Mouse (Mus musculus) testis, adult 2 months (tissue): ENCODE measurements around the gene Etv4. TPM values are rescaled to one million over a fixed set of nuclear protein-coding genes. Genes with fewer than 3 reads are reported as not detected.

Source experiments
- H3K27ac ChIP-seq: fragments of 200-500 bp; 2 replicates; pipeline ENCODE4 v1.5.1; 2012; ENCODE audit warnings: low read depth, low read length; ENCODE audit not compliant: control insufficient read depth, insufficient read depth
- H3K27me3 ChIP-seq: fragments of 200-500 bp; 2 replicates; pipeline ENCODE4 v1.6.1; 2012; ENCODE audit warnings: mild to moderate bottlenecking, low read length, moderate library complexity; ENCODE audit not compliant: control insufficient read depth, insufficient read depth
- H3K36me3 ChIP-seq: fragments of 200-500 bp; 2 replicates; pipeline ENCODE4 v1.6.1; 2012; ENCODE audit warnings: mild to moderate bottlenecking, low read length; ENCODE audit not compliant: control insufficient read depth, insufficient read depth
- H3K4me1 ChIP-seq: fragments of 200-500 bp; 2 replicates; pipeline ENCODE4 v1.6.1; 2012; ENCODE audit warnings: low read length; ENCODE audit not compliant: control insufficient read depth, insufficient read depth
- H3K4me3 ChIP-seq: fragments of 200-500 bp; 2 replicates; pipeline ENCODE4 v1.5.1; 2012; ENCODE audit warnings: low read depth, mild to moderate bottlenecking, low read length, moderate library complexity, mixed read lengths; ENCODE audit not compliant: control insufficient read depth
- CTCF ChIP-seq: fragments of 200-500 bp; IDR thresholded peaks from 2 replicates; pipeline ENCODE4 v1.5.1; 2012; ENCODE audit warnings: low read depth, mild to moderate bottlenecking, inconsistent platforms, low read length, moderate library complexity; ENCODE audit not compliant: control insufficient read depth, insufficient read depth, insufficient replicate concordance
- POLR2A ChIP-seq: fragments of 200-500 bp; IDR thresholded peaks from 2 replicates; pipeline ENCODE4 v1.6.1; 2012; ENCODE audit warnings: low read depth, mild to moderate bottlenecking, inconsistent platforms, low read length, moderate library complexity; ENCODE audit not compliant: control insufficient read depth
- polyA plus RNA-seq: library from polyadenylated mRNA; depleted of rRNA; stranded (reverse); fragments of >200 nt; gene quantifications from 2 replicates; pipeline ENCODE4 v1.2.3, GENCODE M21; 2012

The Etv4 gene
- polyA plus RNA-seq, 1 experiment = 0.53 TPM

GRCm38 (mm10) chr11:101805113-101805704, 20.0 kb upstream of the Etv4 start:
- TF ChIP-seq CTCF (no peak), POLR2A (no peak)
- Histone ChIP-seq H3K4me1 (peaks cover 7% of the 10 kb centered on the region), H3K27me3 (no peaks in the 10 kb centered on the region), H3K4me3 (no peak overlapping the region), H3K27ac (no peak overlapping the region), H3K36me3 (no peaks in the 10 kb centered on the region)

- H3K4me1 ChIP-seq = peaks cover 6% of the 10 kb centered on the region
- H3K27me3 ChIP-seq = no peaks in the 10 kb centered on the region
- H3K36me3 ChIP-seq = no peaks in the 10 kb centered on the region
- no peak overlapping the region for H3K27ac ChIP-seq
- H3K4me3 ChIP-seq = no peak overlapping the region
- no peak for TF ChIP-seq CTCF
- no peak for TF ChIP-seq POLR2A
These were observed 16.2 kb upstream of the Etv4 start for GRCm38 (mm10) chr11:101801386-101801785.

GRCm38 (mm10) chr11:101798083-101798482, 12.9 kb upstream of the Etv4 start:
- H3K4me1 ChIP-seq = peaks cover 6% of the 10 kb centered on the region
- TF ChIP-seq CTCF (no peak), POLR2A (no peak)
- no peaks in the 10 kb centered on the region for H3K27me3 ChIP-seq
- H3K4me3 ChIP-seq = no peak overlapping the region
- H3K36me3 ChIP-seq = no peaks in the 10 kb centered on the region
- H3K27ac ChIP-seq = peak overlapping the region; percentile 32; the same call in 1 of the 2 replicates

- Histone ChIP-seq H3K36me3 (no peaks in the 10 kb centered on the region), H3K27ac (no peak overlapping the region), H3K27me3 (no peaks in the 10 kb centered on the region), H3K4me1 (peaks cover 6% of the 10 kb centered on the region), H3K4me3 (no peak overlapping the region)
- TF ChIP-seq CTCF (no peak), POLR2A (no peak)
These were observed 12.2 kb upstream of the Etv4 start for GRCm38 (mm10) chr11:101797355-101797754.

GRCm38 (mm10) chr11:101790811-101791526, 5.8 kb upstream of the Etv4 start:
- no peaks in the 10 kb centered on the region for H3K36me3 ChIP-seq
- H3K4me1 ChIP-seq = no peaks in the 10 kb centered on the region; the same call in 1 of the 2 replicates
- H3K27me3 ChIP-seq = no peaks in the 10 kb centered on the region
- TF ChIP-seq CTCF (no peak), POLR2A (no peak)
- no peak overlapping the region for H3K4me3 ChIP-seq
- H3K27ac ChIP-seq = no peak overlapping the region

GRCm38 (mm10) chr11:101787432-101787831, 2.3 kb upstream of the Etv4 start:
- H3K27ac ChIP-seq = no peak overlapping the region
- H3K4me1 ChIP-seq = peaks cover 15% of the 10 kb centered on the region
- H3K27me3 ChIP-seq = peaks cover 8% of the 10 kb centered on the region
- H3K36me3 ChIP-seq = no peaks in the 10 kb centered on the region
- H3K4me3 ChIP-seq = no peak overlapping the region
- TF ChIP-seq POLR2A = no peak

- H3K4me3 ChIP-seq = no peak overlapping the region
- peaks cover 15% of the 10 kb centered on the region for H3K4me1 ChIP-seq
- H3K27ac ChIP-seq = no peak overlapping the region
- TF ChIP-seq CTCF (no peak), POLR2A (no peak)
- peaks cover 8% of the 10 kb centered on the region for H3K27me3 ChIP-seq
- no peaks in the 10 kb centered on the region for H3K36me3 ChIP-seq
These were observed 1.5 kb upstream of the Etv4 start for GRCm38 (mm10) chr11:101786651-101787050.
